Mouse (Mus musculus) gastrocnemius, adult 2 months (tissue): ENCODE results near the gene Tmcc1. TPM values are rescaled to one million over a fixed set of nuclear protein-coding genes. Genes with fewer than 3 reads are reported as not detected.
"Not testable (repeated sequence)": the region's sequence is repeated elsewhere in the genome, so short reads cannot be mapped to it uniquely, and the experiment has no call there.

Experiments used
- DNase-seq: peaks from one replicate; pipeline ENCODE4 v3.0.0; 2022
- H3K27ac ChIP-seq: fragments of 200-600 bp; 2 replicates; pipeline ENCODE4 v1.8.1; 2022; ENCODE audit warnings: mild to moderate bottlenecking
- H3K4me3 ChIP-seq: fragments of 200-600 bp; 2 replicates; pipeline ENCODE4 v1.8.1; 2022; ENCODE audit warnings: mild to moderate bottlenecking, moderate library complexity
- CTCF ChIP-seq: fragments of 200-600 bp; IDR thresholded peaks from 2 replicates; pipeline ENCODE4 v1.8.1; 2022; ENCODE audit warnings: antibody characterized with exemption, mild to moderate bottlenecking, moderate library complexity
- intact Hi-C: fragments of 180-260 bp; cut with DNase I; formaldehyde crosslinking; loops from one replicate; pipeline ENCODE4 v1.15.1; 2025
- total RNA-seq, 2 experiments: library from RNA; stranded (reverse); gene quantifications; 2 replicates each; pipeline ENCODE4 v1.2.3; 2021

Tmcc1 gene
- total RNA-seq, 2 experiments from 2014 or later = 45.9 to 59.9 TPM

- TF ChIP-seq CTCF = no peak
- Histone ChIP-seq H3K27ac (peak overlapping the region; percentile 94), H3K4me3 (peak overlapping the region; percentile 96)
- intact Hi-C loops = no loop called here
- no peak for DNase-seq
These were observed 426 bp downstream of the Tmcc1 start for GRCm38 (mm10) chr6:116192809-116193311.

- TF ChIP-seq CTCF = no peak
- H3K27ac ChIP-seq = no peak overlapping the region
- no peak for DNase-seq
- intact Hi-C loops = no loop called here
- H3K4me3 ChIP-seq = peak overlapping the region; percentile 15; the same call in 1 of the 2 replicates
These were observed 3.9 kb downstream of the Tmcc1 start for GRCm38 (mm10) chr6:116189417-116189816.

- no peak for DNase-seq
- 0 out of 2 replicates have a peak overlapping the region, but pooled peaks have one; percentile 16 for H3K27ac ChIP-seq
- no peak for TF ChIP-seq CTCF
- intact Hi-C loops = no loop called here
- H3K4me3 ChIP-seq = no peak overlapping the region
These were observed 6.8 kb downstream of the Tmcc1 start for GRCm38 (mm10) chr6:116186485-116186884.

- H3K27ac ChIP-seq = no peak overlapping the region
- DNase-seq = no peak
- H3K4me3 ChIP-seq = no peak overlapping the region
- TF ChIP-seq CTCF = no peak
- intact Hi-C loops = no loop called here
These were observed 9.8 kb downstream of the Tmcc1 start for GRCm38 (mm10) chr6:116183509-116183908.

GRCm38 (mm10) chr6:116180731-116181130 lies 12.6 kb downstream of the Tmcc1 start:
- no peak for TF ChIP-seq CTCF
- Histone ChIP-seq H3K27ac (no peak overlapping the region), H3K4me3 (no peak overlapping the region)
- no peak for DNase-seq
- intact Hi-C loops = no loop called here

- no peak for TF ChIP-seq CTCF
- DNase-seq = no peak
- Histone ChIP-seq H3K4me3 (no peak overlapping the region), H3K27ac (no peak overlapping the region)
- intact Hi-C loops = no loop called here
These were observed 14.9 kb downstream of the Tmcc1 start for GRCm38 (mm10) chr6:116178376-116178775.

- intact Hi-C loops, DNase-seq, H3K4me3 ChIP-seq, H3K27ac ChIP-seq: not testable (repeated sequence)
These were observed 19.7 kb downstream of the Tmcc1 start for GRCm38 (mm10) chr6:116173511-116174099.

- intact Hi-C loops = no loop called here
- Histone ChIP-seq H3K27ac (no peak overlapping the region), H3K4me3 (no peak overlapping the region)
- no peak for DNase-seq
- TF ChIP-seq CTCF = no peak
These were observed 26.9 kb downstream of the Tmcc1 start for GRCm38 (mm10) chr6:116166383-116166782.

- DNase-seq = no peak
- Histone ChIP-seq H3K4me3 (no peak overlapping the region), H3K27ac (peak overlapping the region; percentile 38; the same call in 1 of the 2 replicates)
- intact Hi-C loops = no loop called here
- no peak for TF ChIP-seq CTCF
These were observed 38.2 kb downstream of the Tmcc1 start for GRCm38 (mm10) chr6:116154854-116155624.

- no peak overlapping the region for H3K27ac ChIP-seq
- no peak for TF ChIP-seq CTCF
- H3K4me3 ChIP-seq = no peak overlapping the region
- no peak for DNase-seq
- intact Hi-C loops = no loop called here
These were observed 45.9 kb downstream of the Tmcc1 start for GRCm38 (mm10) chr6:116147386-116147785.

- intact Hi-C loops = no loop called here
- TF ChIP-seq CTCF = no peak
- Histone ChIP-seq H3K27ac (peak overlapping the region; percentile 1; the same call in 1 of the 2 replicates), H3K4me3 (no peak overlapping the region)
- DNase-seq = no peak
These were observed 51.6 kb downstream of the Tmcc1 start for GRCm38 (mm10) chr6:116141696-116142095.

- intact Hi-C loops = no loop called here
- 0 out of 2 replicates have a peak overlapping the region, but pooled peaks have one; percentile 1 for H3K27ac ChIP-seq
- H3K4me3 ChIP-seq = no peak overlapping the region
- TF ChIP-seq CTCF = no peak
- DNase-seq = no peak
These were observed 52.5 kb downstream of the Tmcc1 start for GRCm38 (mm10) chr6:116140782-116141181.

- DNase-seq = no peak
- Histone ChIP-seq H3K4me3 (no peak overlapping the region), H3K27ac (no peak overlapping the region)
- peak; percentile 70 for TF ChIP-seq CTCF
- intact Hi-C loops = loop anchor here (5.0 kb wide), 2 partner anchors 237 to 292 kb away; no protein-coding TSS in a partner anchor
These were observed 54.0 kb downstream of the Tmcc1 start for GRCm38 (mm10) chr6:116139143-116139856.
